Mouse (Mus musculus): ENCODE data around the gene Dmac2. TPM values are rescaled to one million over a fixed set of nuclear protein-coding genes. Genes with fewer than 3 reads are reported as not detected.
A peak's percentile ranks its signal among the peaks of the same experiment; 100 is the strongest.

The Dmac2 gene
- polyA plus RNA-seq, 1 experiment from 2014 or later = 29.9 TPM

DNA sequence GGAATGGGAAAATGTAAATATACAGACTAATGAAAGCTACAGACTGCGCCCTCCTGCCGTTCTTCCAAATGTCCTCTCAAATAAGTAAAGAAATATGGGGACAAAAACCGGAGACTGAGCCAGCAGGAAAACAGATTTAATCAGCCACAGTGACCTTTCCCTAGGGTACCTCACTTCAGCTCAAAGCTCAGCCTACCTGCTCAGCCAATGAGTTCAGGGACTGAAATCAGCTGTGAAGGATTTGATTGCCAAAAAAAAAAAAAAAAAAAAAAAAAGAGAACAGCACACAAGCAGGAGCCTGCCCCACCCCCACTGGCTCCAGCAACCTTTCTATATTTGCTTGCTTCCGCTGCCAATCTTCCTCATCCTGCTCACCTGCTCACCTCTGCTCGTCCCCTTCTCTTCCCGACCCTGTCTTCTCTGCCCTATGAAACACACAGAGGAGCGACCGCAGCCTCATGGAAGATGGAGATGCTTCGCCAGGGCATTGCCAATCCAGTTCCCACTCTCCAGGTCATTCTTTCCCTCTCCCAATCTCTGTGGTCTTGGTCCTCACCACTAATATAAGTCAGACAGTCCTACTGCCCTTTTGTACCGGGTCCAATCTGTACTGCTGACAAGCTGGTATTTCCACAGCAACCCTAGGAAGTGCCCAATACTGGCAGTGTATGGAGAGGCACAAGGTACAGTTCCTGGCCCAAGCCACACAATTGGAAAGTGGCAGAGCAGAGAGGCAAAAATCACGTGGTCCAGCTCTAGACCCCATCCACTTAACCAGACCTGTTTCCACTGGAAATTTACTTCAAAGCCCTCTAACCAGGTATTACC lies 36.6 kb downstream of the Dmac2 start:
- H3K27me3 ChIP-seq (replicated peaks; ENCODE audit: control insufficient read depth, insufficient read depth, low read length) = no peaks in the 10 kb centered on the region
- DNase-seq (ENCODE audit: low spot score) (no peak), ATAC-seq (no peak)
- no peak overlapping the region for H3K27ac ChIP-seq (ENCODE audit: low read depth, low read length)
- no peaks in the 10 kb centered on the region for H3K9me3 ChIP-seq (replicated peaks; ENCODE audit: control insufficient read depth, low read length)
- no peak overlapping the region for H3K4me3 ChIP-seq (ENCODE audit: low read depth, low read length)
- H3K9ac ChIP-seq (ENCODE audit: low read length) = no peak overlapping the region
- peaks cover 4% of the 10 kb centered on the region for H3K4me1 ChIP-seq (ENCODE audit: control insufficient read depth, insufficient read depth, low read length)
- H3K36me3 ChIP-seq (ENCODE audit: control insufficient read depth, insufficient read depth, low read length) = no peaks in the 10 kb centered on the region
- 80% methylated on average over 11 of the region's 11 CpGs for WGBS
- H3K4me2 ChIP-seq (ENCODE audit: low read length) = no peak overlapping the region

DNA sequence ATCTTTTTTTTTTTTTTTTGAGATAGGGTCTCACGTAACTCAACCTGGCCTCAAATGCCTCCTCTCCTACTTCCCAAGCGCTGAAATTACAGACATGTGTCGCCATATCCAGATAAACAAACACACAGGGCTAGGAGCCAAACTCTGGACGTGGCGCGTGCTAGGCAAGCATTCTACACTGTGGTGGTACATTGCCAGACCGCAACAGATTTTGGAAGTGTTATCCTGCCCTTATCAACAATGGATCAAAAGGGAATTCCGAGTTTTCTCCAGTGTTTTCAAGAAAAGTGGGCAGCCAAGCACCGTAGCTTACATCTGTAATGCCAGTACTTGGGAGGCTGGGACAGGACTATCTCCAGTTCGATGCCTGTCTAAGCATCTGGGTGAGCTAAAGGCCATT lies 38.6 kb downstream of the Dmac2 start:
- Histone ChIP-seq H3K27ac (ENCODE audit: low read depth, low read length) (no peak overlapping the region), H3K4me3 (ENCODE audit: low read depth, low read length) (peak overlapping the region; percentile 65), H3K4me1 (ENCODE audit: control insufficient read depth, insufficient read depth, low read length) (peaks cover 4% of the 10 kb centered on the region), H3K9me3 (replicated peaks; ENCODE audit: control insufficient read depth, low read length) (no peaks in the 10 kb centered on the region), H3K4me2 (ENCODE audit: low read length) (peak overlapping the region; percentile 60), H3K27me3 (replicated peaks; ENCODE audit: control insufficient read depth, insufficient read depth, low read length) (no peaks in the 10 kb centered on the region), H3K36me3 (ENCODE audit: control insufficient read depth, insufficient read depth, low read length) (peaks cover 5% of the 10 kb centered on the region; the same call in 1 of the 2 replicates), H3K9ac (ENCODE audit: low read length) (peak overlapping the region; percentile 68)
- ATAC-seq (no peak), DNase-seq (ENCODE audit: low spot score) (no peak)
- WGBS = 44% methylated on average over 10 of the region's 10 CpGs

DNA sequence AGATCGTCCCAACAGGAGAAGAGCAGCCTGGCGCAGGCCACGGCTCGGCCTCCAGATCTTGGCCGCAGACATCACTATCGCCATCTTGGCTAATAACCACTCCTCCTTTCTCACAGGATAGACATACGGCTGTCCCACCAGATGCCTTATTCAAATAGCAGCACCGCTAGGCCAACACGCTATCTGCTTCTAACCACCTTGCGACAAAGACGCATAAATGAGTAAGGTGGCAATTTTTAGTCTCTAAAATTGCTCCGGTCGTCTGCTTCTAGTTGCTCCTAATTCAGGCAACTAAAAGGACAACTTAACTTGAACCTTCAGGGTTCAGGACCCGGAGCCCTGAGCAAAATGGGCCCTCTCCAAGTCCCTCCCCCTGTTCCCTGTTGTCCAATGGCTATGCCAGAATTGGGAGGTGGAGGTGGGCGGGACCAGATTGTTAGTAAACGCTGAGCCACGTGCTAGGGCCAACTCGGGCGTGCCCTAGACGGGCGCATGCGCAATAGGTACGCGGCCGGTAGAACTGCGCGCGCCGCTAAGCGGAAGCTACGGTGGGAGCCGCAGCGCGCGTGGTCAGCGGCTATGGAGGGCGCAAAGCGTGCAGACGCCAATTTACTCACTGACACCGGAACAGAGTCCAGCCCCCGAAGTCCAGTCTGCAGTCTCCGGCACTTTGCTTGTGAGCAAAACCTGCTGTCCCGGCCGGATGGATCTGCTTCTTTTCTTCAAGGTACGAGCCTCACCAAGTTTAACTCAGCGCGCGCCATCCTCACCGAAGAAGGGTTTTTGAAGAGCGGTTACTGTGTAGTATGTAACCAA lies 39.7 kb downstream of the Dmac2 start, which contains the start of the genes Bckdha and Exosc5:
Gene Bckdha (minus strand): TSS at position 325 of the 816 bp plus-strand sequence.
Gene Exosc5 (plus strand): TSS at position 508 of the 816 bp plus-strand sequence.
- no peaks in the 10 kb centered on the region for H3K27me3 ChIP-seq (replicated peaks; ENCODE audit: control insufficient read depth, insufficient read depth, low read length)
- WGBS = under 1% methylated on average over 50 of the region's 50 CpGs
- DNase-seq (ENCODE audit: low spot score) (peak; percentile 100), ATAC-seq (peak; percentile 99)
- peak within 1 kb of the TSS; percentile 60 for H3K4me2 ChIP-seq (ENCODE audit: low read length)
- peak within 1 kb of the TSS; percentile 68 for H3K9ac ChIP-seq (ENCODE audit: low read length)
- H3K9me3 ChIP-seq (replicated peaks; ENCODE audit: control insufficient read depth, low read length) = no peaks in the 10 kb centered on the region
- H3K36me3 ChIP-seq (ENCODE audit: control insufficient read depth, insufficient read depth, low read length) = peaks cover 13% of the 10 kb centered on the region; the same call in 1 of the 2 replicates
- H3K4me3 ChIP-seq (ENCODE audit: low read depth, low read length) = peak within 1 kb of the TSS; percentile 65
- H3K27ac ChIP-seq (ENCODE audit: low read depth, low read length) = peak within 1 kb of the TSS; percentile 40; the same call in 1 of the 2 replicates
- peaks cover 4% of the 10 kb centered on the region for H3K4me1 ChIP-seq (ENCODE audit: control insufficient read depth, insufficient read depth, low read length)

DNA sequence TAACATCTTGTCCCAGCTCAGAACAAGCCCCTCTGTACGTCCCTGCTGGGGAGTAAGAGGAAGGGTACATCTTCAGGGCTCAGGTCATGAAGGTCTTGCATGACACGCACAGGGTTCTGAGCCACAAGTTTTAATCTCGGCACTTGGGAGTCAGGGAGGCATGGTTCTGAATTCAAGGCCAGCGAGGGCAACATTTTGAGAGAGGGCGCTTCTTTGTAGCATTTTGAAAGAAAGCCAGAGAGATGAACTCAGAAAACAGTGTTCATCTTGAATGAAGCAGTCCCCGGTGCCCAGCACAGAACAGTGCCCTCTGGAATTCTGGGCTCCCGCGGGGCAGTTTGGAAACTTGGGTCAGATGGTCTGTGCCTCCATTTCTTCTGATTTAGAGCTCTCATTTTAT lies 47.2 kb downstream of the Dmac2 start:
- DNase-seq (ENCODE audit: low spot score) = no peak
- no peaks in the 10 kb centered on the region for H3K9me3 ChIP-seq (replicated peaks; ENCODE audit: control insufficient read depth, low read length)
- no peak overlapping the region for H3K27ac ChIP-seq (ENCODE audit: low read depth, low read length)
- no peak overlapping the region for H3K9ac ChIP-seq (ENCODE audit: low read length)
- no peak overlapping the region for H3K4me3 ChIP-seq (ENCODE audit: low read depth, low read length)
- ATAC-seq = no peak
- peaks cover 45% of the 10 kb centered on the region; the same call in 1 of the 2 replicates for H3K36me3 ChIP-seq (ENCODE audit: control insufficient read depth, insufficient read depth, low read length)
- no peak overlapping the region for H3K4me2 ChIP-seq (ENCODE audit: low read length)
- H3K27me3 ChIP-seq (replicated peaks; ENCODE audit: control insufficient read depth, insufficient read depth, low read length) = no peaks in the 10 kb centered on the region
- WGBS = 96% methylated on average over 8 of the region's 8 CpGs
- no peaks in the 10 kb centered on the region for H3K4me1 ChIP-seq (ENCODE audit: control insufficient read depth, insufficient read depth, low read length)

DNA sequence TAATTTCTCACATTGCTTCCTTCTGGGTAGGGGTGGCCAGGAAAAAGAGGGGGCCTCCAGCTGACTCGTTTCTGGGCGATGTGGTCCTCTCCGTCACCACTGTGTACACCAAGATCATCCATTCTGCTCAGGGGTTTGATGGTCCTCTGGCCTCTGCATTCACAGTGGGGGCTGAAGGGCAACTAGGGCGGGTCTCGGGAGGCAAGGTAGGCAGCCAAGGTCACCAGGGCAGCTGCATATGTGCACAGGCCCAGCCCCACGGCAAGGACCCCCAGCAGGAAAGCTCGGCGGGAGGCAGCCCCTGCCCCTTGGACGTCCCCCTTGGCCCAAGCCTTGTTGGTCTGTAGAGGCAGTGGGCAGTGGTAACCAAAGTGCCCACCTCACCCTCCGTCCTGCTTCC lies 49.9 kb downstream of the Dmac2 start:
- H3K27me3 ChIP-seq (replicated peaks; ENCODE audit: control insufficient read depth, insufficient read depth, low read length) = peaks cover 5% of the 10 kb centered on the region
- DNase-seq (ENCODE audit: low spot score) = no peak
- H3K4me1 ChIP-seq (ENCODE audit: control insufficient read depth, insufficient read depth, low read length) = no peaks in the 10 kb centered on the region
- no peak overlapping the region for H3K27ac ChIP-seq (ENCODE audit: low read depth, low read length)
- H3K4me3 ChIP-seq (ENCODE audit: low read depth, low read length) = no peak overlapping the region
- ATAC-seq = no peak
- no peak overlapping the region for H3K4me2 ChIP-seq (ENCODE audit: low read length)
- 87% methylated on average over 10 of the region's 10 CpGs for WGBS
- no peak overlapping the region for H3K9ac ChIP-seq (ENCODE audit: low read length)
- H3K36me3 ChIP-seq (ENCODE audit: control insufficient read depth, insufficient read depth, low read length) = peaks cover 33% of the 10 kb centered on the region; the same call in 1 of the 2 replicates
- H3K9me3 ChIP-seq (replicated peaks; ENCODE audit: control insufficient read depth, low read length) = no peaks in the 10 kb centered on the region

DNA sequence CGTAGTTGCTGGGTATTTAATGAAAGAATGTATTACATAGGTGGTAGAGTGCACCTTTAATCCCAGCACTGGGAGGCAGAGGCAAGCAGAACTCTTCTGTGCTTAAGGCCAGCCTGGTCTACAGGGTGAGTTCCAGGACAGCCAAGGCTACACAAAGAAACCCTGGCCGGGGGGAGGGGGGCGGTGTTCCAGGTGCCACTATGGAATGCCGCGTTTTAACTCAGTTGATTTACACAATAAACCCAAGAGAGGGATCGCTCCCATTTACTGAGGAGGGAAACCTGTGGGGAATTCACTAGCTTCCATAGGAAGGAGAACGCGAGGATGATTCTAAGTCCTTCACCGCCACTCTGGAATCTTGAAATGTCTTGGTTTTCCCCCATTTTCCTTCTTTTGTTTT lies 50.4 kb downstream of the Dmac2 start:
- H3K4me1 ChIP-seq (ENCODE audit: control insufficient read depth, insufficient read depth, low read length) = peaks cover 2% of the 10 kb centered on the region; the same call in 1 of the 2 replicates
- no peak overlapping the region for H3K27ac ChIP-seq (ENCODE audit: low read depth, low read length)
- DNase-seq (ENCODE audit: low spot score) = no peak
- H3K9me3 ChIP-seq (replicated peaks; ENCODE audit: control insufficient read depth, low read length) = no peaks in the 10 kb centered on the region
- no peak for ATAC-seq
- no peak overlapping the region for H3K4me3 ChIP-seq (ENCODE audit: low read depth, low read length)
- H3K27me3 ChIP-seq (replicated peaks; ENCODE audit: control insufficient read depth, insufficient read depth, low read length) = peaks cover 10% of the 10 kb centered on the region
- 80% methylated on average over 9 of the region's 9 CpGs for WGBS
- H3K9ac ChIP-seq (ENCODE audit: low read length) = no peak overlapping the region
- H3K4me2 ChIP-seq (ENCODE audit: low read length) = no peak overlapping the region
- H3K36me3 ChIP-seq (ENCODE audit: control insufficient read depth, insufficient read depth, low read length) = peaks cover 32% of the 10 kb centered on the region; the same call in 1 of the 2 replicates

DNA sequence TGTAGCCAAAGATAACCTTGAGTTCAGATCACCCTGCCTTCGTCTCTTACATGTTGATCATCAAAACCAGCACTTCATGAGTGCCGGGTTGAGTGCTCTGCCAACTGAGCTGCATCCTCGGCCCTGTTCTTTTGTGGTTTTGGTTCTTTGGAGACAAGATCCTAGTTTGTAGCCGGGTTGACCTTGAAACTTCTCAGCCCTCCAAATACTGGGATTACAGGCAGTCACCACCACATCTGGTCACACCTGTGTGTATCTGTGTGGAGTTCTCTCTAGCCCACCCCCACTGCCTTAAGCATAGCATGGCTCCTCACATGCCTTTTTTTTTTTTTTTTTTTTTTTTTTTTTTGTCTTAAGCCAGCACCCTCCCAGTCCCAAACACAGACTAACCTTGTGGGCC lies 50.9 kb downstream of the Dmac2 start:
- Histone ChIP-seq H3K4me3 (ENCODE audit: low read depth, low read length) (no peak overlapping the region), H3K9me3 (replicated peaks; ENCODE audit: control insufficient read depth, low read length) (no peaks in the 10 kb centered on the region), H3K27ac (ENCODE audit: low read depth, low read length) (no peak overlapping the region), H3K4me2 (ENCODE audit: low read length) (no peak overlapping the region), H3K36me3 (ENCODE audit: control insufficient read depth, insufficient read depth, low read length) (peaks cover 28% of the 10 kb centered on the region; the same call in 1 of the 2 replicates), H3K9ac (ENCODE audit: low read length) (no peak overlapping the region), H3K27me3 (replicated peaks; ENCODE audit: control insufficient read depth, insufficient read depth, low read length) (peaks cover 15% of the 10 kb centered on the region), H3K4me1 (ENCODE audit: control insufficient read depth, insufficient read depth, low read length) (peaks cover 7% of the 10 kb centered on the region; the same call in 1 of the 2 replicates)
- no peak for ATAC-seq
- DNase-seq (ENCODE audit: low spot score) = no peak
- 92% methylated on average over 4 of the region's 4 CpGs for WGBS

DNA sequence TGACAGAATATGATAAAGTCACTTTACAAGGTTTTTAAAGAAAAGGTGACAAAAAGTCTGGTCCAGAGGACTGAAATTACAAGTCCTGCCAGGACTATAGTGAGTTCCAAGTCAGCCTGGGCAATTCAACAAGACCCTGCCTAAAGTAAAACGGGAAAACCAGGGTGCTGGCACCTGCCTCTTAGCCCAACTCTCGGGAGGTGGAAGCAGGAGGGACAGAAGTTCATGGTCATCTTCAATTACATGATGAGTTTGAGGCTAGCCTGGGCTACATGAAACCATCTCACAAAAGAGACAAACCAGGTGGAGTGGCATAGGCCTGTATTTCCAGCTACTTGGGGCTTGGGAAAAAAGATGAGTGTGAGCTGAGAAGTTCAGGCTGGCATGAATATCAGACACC lies 52.5 kb downstream of the Dmac2 start:
- no peaks in the 10 kb centered on the region for H3K9me3 ChIP-seq (replicated peaks; ENCODE audit: control insufficient read depth, low read length)
- no peak overlapping the region for H3K4me2 ChIP-seq (ENCODE audit: low read length)
- H3K4me1 ChIP-seq (ENCODE audit: control insufficient read depth, insufficient read depth, low read length) = peaks cover 7% of the 10 kb centered on the region; the same call in 1 of the 2 replicates
- H3K27me3 ChIP-seq (replicated peaks; ENCODE audit: control insufficient read depth, insufficient read depth, low read length) = peaks cover 20% of the 10 kb centered on the region
- H3K9ac ChIP-seq (ENCODE audit: low read length) = no peak overlapping the region
- WGBS = 86% methylated on average over 2 of the region's 2 CpGs
- ATAC-seq (no peak), DNase-seq (ENCODE audit: low spot score) (no peak)
- 0 out of 2 replicates have a peak, but pooled peaks cover 16% of the 10 kb centered on the region for H3K36me3 ChIP-seq (ENCODE audit: control insufficient read depth, insufficient read depth, low read length)
- no peak overlapping the region for H3K4me3 ChIP-seq (ENCODE audit: low read depth, low read length)
- H3K27ac ChIP-seq (ENCODE audit: low read depth, low read length) = no peak overlapping the region
